Mouse (Mus musculus) liver, embryonic 14.5 days (tissue): Measurements from ENCODE around the gene Pnpo.

Source experiments
- CTCF ChIP-seq: IDR thresholded peaks from 2 replicates; pipeline ENCODE4 v1.5.1; 2016; ENCODE audit warnings: antibody characterized with exemption, low read depth, control low read depth
- EP300 ChIP-seq: IDR thresholded peaks from 2 replicates; pipeline ENCODE4 v1.6.1; 2016; ENCODE audit warnings: antibody characterized with exemption, low read depth

DNA sequence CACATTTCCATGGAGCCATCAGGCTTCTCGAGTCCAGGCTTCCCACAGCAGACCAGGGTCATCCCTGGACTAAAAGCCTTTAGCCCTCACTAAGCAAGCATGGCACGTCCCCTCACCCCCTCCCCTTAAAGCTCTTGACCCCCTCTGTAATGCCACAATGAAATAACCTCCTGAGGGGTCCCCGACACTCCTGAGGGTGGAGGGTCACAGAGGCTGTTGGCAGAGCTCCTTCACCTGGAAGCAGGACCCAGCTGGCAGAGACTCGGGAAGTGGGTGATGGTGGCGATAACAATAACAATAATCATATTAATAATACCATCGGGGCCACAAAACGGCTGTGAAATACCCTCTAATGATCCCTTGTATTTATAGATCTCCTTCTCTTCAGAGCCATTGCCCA is 39.1 kb upstream of the Pnpo start, which contains the start of gene Sp2:
- TF ChIP-seq CTCF (no peak), EP300 (no peak)
